Mouse (Mus musculus) kidney, adult 2 months (tissue): ENCODE results near the gene Mrln.

Source experiments
- CTCF ChIP-seq: fragments of 200-500 bp; conservative IDR thresholded peaks from 2 replicates; pipeline ENCODE4 v1.5.1; 2011; ENCODE audit warnings: low read depth, mild to moderate bottlenecking, control low read depth, low read length, moderate library complexity, mixed read lengths; ENCODE audit not compliant: insufficient read depth, insufficient read length
- POLR2A ChIP-seq: fragments of 200-500 bp; IDR thresholded peaks from one replicate; pipeline ENCODE4 v1.6.1; 2011; ENCODE audit warnings: low read depth, low read length, control low read depth

DNA sequence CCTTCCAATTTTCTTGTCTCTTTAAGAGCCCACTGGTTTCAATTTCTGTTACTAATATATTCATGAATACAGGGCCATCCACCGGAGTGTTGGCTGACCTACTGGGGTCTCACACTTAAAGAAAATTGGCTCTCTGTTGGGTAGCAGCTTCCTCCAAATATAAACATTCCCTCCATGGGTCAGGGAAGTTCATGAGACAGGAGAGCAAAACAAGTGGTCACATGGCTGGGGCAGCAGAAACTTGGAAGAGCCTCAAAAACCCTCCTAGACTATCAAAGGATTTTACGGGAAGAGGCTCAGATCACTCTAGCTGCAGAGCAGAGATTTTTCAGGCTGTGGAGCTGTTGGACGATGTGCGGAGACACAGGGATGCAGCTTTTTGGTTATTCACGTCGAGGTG is 21.3 kb downstream of the Mrln start:
- TF ChIP-seq CTCF = no peak
- TF ChIP-seq POLR2A = no peak
